Mouse (Mus musculus) kidney, postnatal 36 days (tissue): ENCODE data around the gene Abi3bp.

Experiments used
- DNase-seq, 2 experiments: peaks; one replicate each; pipeline ENCODE4 v3.0.0; 2021 to 2022; ENCODE audit warnings: mixed read lengths in 2 of 2

Gene Abi3bp

GRCm38 (mm10) chr16:56518024-56518423, 40.3 kb downstream of the Abi3bp start:
- peak in 1 of 2 experiments; percentile 2 for DNase-seq

- DNase-seq = peak; percentile 8 to 53
Measured at GRCm38 (mm10) chr16:56524359-56524758, 46.7 kb downstream of the Abi3bp start.

GRCm38 (mm10) chr16:56526482-56526881, 48.8 kb downstream of the Abi3bp start:
- no peak for DNase-seq

GRCm38 (mm10) chr16:56528079-56528688, 50.5 kb downstream of the Abi3bp start:
- DNase-seq = no peak

- no peak for DNase-seq
Measured at GRCm38 (mm10) chr16:56579536-56579935, 101.9 kb downstream of the Abi3bp start.

GRCm38 (mm10) chr16:56593581-56593980, 115.9 kb downstream of the Abi3bp start:
- DNase-seq = no peak

- DNase-seq = no peak
Measured at GRCm38 (mm10) chr16:56594866-56595265, 117.2 kb downstream of the Abi3bp start.

GRCm38 (mm10) chr16:56598427-56598826, 120.7 kb downstream of the Abi3bp start:
- no peak for DNase-seq

GRCm38 (mm10) chr16:56602394-56602793, 124.7 kb downstream of the Abi3bp start:
- DNase-seq = no peak

GRCm38 (mm10) chr16:56610572-56610971, 132.9 kb downstream of the Abi3bp start:
- DNase-seq = no peak

- no peak for DNase-seq
Measured at GRCm38 (mm10) chr16:56611096-56611867, 133.6 kb downstream of the Abi3bp start.

GRCm38 (mm10) chr16:56638544-56638943, 160.9 kb downstream of the Abi3bp start:
- no peak for DNase-seq

- no peak for DNase-seq
Measured at GRCm38 (mm10) chr16:56645251-56645650, 167.6 kb downstream of the Abi3bp start.

GRCm38 (mm10) chr16:56646382-56647172, 168.9 kb downstream of the Abi3bp start:
- DNase-seq = no peak

- no peak for DNase-seq
Measured at GRCm38 (mm10) chr16:56655193-56655910, 177.7 kb downstream of the Abi3bp start.

GRCm38 (mm10) chr16:56658866-56659265, 181.2 kb downstream of the Abi3bp start:
- DNase-seq = no peak

GRCm38 (mm10) chr16:56669520-56669919, 191.8 kb downstream of the Abi3bp start:
- DNase-seq = no peak

- DNase-seq = no peak
Measured at GRCm38 (mm10) chr16:56670941-56671340, 193.3 kb downstream of the Abi3bp start.

GRCm38 (mm10) chr16:56673420-56673819, 195.7 kb downstream of the Abi3bp start:
- DNase-seq = no peak

- DNase-seq = peak; percentile 7 to 19
Measured at GRCm38 (mm10) chr16:56677146-56677545, 199.5 kb downstream of the Abi3bp start.

- DNase-seq = no peak
Measured at GRCm38 (mm10) chr16:56681010-56681645, 203.4 kb downstream of the Abi3bp start.

- no peak for DNase-seq
Measured at GRCm38 (mm10) chr16:56686747-56687146, 209.1 kb downstream of the Abi3bp start.
